Mouse (Mus musculus) duodenum, adult 2 months (tissue): Measurements from ENCODE around the gene Rnf25. TPM values are rescaled to one million over a fixed set of nuclear protein-coding genes. Genes with fewer than 3 reads are reported as not detected.

Experiments used
- polyA plus RNA-seq: library from polyadenylated mRNA; depleted of rRNA; stranded (reverse); fragments of >200 nt; gene quantifications from 2 replicates; pipeline ENCODE4 v1.2.3, GENCODE M21; 2012; ENCODE audit warnings: low replicate concordance; rRNA removed

The Rnf25 gene
- 16.9 and 18.9 TPM in 2 replicates for polyA plus RNA-seq

DNA sequence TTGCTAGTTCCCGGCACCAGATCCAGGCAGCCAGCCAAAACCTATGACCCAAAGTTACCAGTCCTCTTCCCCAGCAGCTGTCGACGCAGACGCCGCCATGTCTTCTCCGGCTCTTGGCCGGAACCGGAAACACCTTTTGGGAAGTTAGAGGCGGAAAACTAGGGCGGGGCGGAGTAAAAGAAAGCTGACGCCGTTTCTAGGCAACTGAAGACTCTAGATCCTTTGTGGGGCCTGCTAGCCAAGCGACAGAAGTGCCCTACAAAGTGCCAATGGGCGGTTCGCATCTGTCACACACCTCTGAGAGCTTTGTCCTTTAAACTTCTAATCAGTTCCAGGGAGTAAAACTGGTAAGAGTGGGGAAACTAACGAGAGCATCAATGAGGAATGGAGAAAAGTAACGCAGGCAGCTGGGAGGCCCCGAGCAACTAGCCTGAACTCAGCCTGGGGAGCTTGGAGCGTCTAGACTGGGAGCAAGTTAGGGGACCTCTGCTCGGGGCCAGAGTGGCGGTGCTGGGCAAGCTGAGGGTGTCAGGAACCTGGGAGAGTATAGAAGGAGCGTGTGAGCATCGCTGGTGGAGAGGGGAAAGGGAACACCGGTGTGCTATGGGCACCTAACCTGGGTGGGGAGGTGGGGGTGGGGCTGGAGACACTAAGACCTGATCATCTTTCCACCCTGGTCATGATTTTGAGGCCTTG is at the start of gene Rnf25, which contains the start of gene Stk36:
Rnf25 (minus strand) TSS at position 131 of the 696 bp plus-strand sequence.
Stk36 (plus strand) TSS at position 179 of the 696 bp plus-strand sequence.

DNA sequence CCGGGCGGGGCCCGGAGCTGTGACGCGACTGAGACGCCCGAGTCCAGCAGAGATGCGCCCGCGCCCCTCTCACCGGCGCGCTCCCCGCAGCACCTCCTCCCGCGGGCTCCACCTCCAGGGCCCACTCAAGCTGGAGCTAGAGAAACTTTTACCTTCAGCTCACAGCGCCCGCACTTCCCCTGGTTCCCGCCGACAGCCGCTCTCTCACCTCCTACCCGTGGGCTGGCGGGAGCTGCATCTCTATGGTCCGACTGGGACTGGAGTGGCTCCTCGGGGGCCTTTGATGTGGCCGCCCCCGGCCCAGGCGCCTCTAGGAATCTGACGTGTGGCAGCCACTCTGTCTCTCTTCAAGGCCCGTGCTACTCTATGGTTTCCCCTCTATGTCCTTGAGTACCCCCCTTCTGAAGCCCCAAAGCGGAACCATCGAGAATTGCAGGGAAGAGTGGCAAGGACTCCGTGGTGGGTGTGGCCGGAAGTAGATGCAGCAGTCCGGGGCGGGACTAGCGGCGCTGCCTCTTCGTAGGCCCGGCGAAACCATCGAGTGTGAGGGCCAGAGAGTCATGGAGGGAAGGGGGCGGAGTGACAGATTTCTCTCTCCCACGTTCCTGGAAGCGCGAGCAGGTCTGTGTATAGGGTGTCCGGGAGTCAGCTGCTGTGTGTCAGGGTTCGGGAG is 13.3 kb downstream of the Rnf25 start, which contains the start of the genes Zfp142 and Bcs1l:
Zfp142 (minus strand) TSS at position 474 of the 673 bp plus-strand sequence.
Bcs1l (plus strand) TSS at position 517 of the 673 bp plus-strand sequence.

DNA sequence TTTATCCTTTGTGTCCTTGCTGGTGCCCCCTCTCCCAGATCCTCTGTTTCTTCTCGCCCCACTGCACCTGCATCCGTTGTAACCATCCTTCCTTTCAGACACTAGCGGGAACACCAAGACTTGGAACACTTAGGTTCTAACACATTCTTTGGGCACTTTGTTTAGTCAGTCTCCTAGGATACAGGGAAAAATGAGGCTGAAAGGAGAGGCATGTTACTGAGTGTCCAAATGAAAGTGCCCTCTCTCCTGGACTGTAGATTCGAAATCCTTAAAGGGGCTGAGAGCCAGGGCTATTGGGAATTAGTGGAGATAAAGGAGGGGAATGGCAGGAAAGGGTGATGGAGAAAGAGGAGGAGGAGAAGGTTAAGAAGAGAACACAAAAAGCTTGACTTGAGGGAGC is 57.0 kb downstream of the Rnf25 start, which contains the start of gene Usp37:
Usp37 (minus strand) TSS at position 101 of the 400 bp plus-strand sequence.

Other genes starting within 250 kb of the Rnf25 start
- gene Catip, start 239.3 kb downstream of the Rnf25 start, polyA plus RNA-seq, result 0.18 and 0.21 TPM in 2 replicates
- 15.9 and 20.9 TPM in 2 replicates for gene Slc11a1, start 226.2 kb downstream of the Rnf25 start, polyA plus RNA-seq
- 96.4 and 165 TPM in 2 replicates for gene Ctdsp1, start 209.9 kb downstream of the Rnf25 start, polyA plus RNA-seq
- gene Vil1, start 192.0 kb downstream of the Rnf25 start, polyA plus RNA-seq, result 136 and 434 TPM in 2 replicates
- gene Cnot9, start 95.3 kb downstream of the Rnf25 start, polyA plus RNA-seq, result 11.3 and 13.8 TPM in 2 replicates
- gene Plcd4, start 58.5 kb downstream of the Rnf25 start, polyA plus RNA-seq, result 0.08 TPM in 1 of 2 replicates, not detected in the other
- 0.98 and 1.5 TPM in 2 replicates for gene Usp37, start 57.1 kb downstream of the Rnf25 start, polyA plus RNA-seq
- 5.8 and 7.8 TPM in 2 replicates for gene Zfp142, start 13.2 kb downstream of the Rnf25 start, polyA plus RNA-seq
- 5.4 and 7.4 TPM in 2 replicates for gene Bcs1l, start 13.1 kb downstream of the Rnf25 start, polyA plus RNA-seq
- gene Stk36, start within 50 bp of the Rnf25 start, polyA plus RNA-seq, result 0.85 and 1.4 TPM in 2 replicates
- gene Ttll4, start 60.3 kb upstream of the Rnf25 start, polyA plus RNA-seq, result 8.7 and 10.8 TPM in 2 replicates
- 8.0 and 32.7 TPM in 2 replicates for gene Cyp27a1, start 112.2 kb upstream of the Rnf25 start, polyA plus RNA-seq
- 0.07 and 0.40 TPM in 2 replicates for gene Prkag3, start 147.8 kb upstream of the Rnf25 start, polyA plus RNA-seq
- 2.5 and 11.0 TPM in 2 replicates for gene Wnt6, start 170.5 kb upstream of the Rnf25 start, polyA plus RNA-seq
- 0.11 and 0.44 TPM in 2 replicates for gene Wnt10a, start 190.1 kb upstream of the Rnf25 start, polyA plus RNA-seq